Mouse (Mus musculus) liver, adult (tissue): ENCODE data around the gene Olfr63.
"Not testable (repeated sequence)": the region's sequence is repeated elsewhere in the genome, so short reads cannot be mapped to it uniquely, and the experiment has no call there.

Experiments
- GATA4 ChIP-seq: IDR thresholded peaks from 2 replicates; pipeline ENCODE4 v1.6.1; 2014; ENCODE audit warnings: mild to moderate bottlenecking, low read length; ENCODE audit not compliant: insufficient replicate concordance

The Olfr63 gene

DNA sequence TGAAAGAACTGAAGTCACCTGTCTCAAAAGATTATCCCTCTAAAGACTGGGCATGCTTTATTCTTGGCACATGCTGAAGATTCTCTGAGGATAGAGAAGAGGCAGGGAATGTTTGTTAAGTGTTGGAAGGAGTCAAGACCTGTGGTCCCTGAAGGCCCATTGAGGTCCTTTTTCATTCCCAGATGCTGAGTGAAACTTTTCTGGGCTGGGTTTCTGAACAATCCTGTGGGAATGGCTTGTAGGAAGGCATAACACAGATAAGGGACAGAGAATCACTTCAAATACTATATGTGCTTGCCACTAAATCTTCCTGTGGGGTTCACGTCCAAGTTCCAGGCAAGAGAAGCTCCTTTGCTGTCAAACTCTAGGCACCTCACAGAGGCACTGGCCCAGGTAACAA is at the start of gene Olfr63:
TSS of gene Olfr63 (plus strand) at position 301 of the 400 bp plus-strand sequence.
- no peak for TF ChIP-seq GATA4

DNA sequence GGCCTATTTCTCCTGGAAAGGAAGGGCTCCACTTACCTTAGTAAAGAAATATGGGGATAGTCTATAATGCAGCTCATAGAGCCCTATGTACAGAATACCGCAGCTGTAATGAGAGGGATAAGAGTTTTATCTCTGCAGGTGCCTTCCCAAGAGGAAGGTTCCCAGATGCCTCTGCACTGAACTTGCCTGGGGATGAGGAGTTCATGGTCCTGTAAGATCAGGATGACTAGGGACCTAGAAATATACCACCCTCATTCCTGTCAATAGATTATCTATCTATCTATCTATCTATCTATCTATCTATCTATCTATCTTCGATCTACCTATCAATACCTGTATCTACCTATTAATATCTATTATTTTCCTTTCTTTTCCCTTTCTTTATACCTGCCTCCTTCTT is 42.9 kb upstream of the Olfr63 start, which contains the start of gene Olfr1564:
TSS of gene Olfr1564 (minus strand) at position 101 of the 400 bp plus-strand sequence.
- no peak for TF ChIP-seq GATA4

DNA sequence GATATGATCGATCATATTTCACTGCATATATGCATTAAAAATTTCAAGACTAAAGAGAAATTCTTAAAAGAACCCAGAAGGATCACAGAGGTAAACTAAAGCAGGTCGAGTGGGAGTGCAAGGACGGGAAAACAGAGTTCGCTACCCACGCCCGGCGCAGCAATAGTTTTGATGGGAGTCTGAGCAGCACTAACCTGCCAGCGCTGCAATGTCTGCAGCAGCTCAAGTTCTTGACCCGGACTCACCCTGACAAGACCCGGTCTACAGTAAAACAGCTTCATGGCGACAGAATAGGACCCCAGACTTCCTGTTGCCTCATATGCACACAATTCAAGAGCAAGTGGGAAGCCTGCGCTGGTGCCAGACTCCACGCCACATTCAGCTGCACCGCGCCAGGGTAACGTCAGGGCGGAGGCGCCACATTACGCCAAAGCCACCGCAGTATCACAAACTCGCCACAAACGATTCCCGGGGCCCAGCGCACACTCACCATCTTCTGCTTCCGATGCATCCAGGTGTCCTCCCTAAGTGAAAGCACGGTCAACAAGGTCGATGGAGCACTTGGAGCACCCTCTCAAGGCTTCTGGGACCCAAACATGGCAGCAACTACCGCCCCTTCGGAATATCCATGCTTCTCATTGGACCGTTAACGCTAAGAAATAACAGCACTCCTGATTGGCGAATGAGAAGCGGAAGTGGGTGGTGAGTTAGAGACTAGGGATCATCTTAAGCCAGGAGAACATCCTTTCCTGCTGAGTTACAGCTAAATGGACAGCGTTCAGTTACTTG is 9.8 kb upstream of the Olfr63 start, which contains the start of gene Zfp955a:
TSS of gene Zfp955a (minus strand) at position 616 of the 789 bp plus-strand sequence.
- not testable (repeated sequence) for TF ChIP-seq GATA4

DNA sequence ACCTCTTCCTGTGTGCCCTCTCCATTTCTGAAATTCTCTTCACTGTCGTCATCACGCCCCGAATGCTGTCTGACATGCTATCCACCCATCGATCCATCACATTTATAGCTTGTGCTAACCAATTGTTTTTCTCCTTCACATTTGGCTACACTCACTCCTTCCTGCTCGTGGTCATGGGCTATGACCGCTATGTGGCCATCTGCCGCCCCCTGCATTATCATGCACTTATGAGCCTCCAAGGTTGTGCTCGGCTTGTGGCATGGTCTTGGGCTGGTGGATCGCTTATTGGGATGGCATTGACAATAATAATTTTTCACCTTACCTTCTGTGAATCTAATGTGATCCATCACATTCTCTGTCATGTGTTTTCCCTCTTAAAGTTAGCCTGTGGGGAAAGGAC is 4.4 kb downstream of the Olfr63 start:
- TF ChIP-seq GATA4 = no peak

DNA sequence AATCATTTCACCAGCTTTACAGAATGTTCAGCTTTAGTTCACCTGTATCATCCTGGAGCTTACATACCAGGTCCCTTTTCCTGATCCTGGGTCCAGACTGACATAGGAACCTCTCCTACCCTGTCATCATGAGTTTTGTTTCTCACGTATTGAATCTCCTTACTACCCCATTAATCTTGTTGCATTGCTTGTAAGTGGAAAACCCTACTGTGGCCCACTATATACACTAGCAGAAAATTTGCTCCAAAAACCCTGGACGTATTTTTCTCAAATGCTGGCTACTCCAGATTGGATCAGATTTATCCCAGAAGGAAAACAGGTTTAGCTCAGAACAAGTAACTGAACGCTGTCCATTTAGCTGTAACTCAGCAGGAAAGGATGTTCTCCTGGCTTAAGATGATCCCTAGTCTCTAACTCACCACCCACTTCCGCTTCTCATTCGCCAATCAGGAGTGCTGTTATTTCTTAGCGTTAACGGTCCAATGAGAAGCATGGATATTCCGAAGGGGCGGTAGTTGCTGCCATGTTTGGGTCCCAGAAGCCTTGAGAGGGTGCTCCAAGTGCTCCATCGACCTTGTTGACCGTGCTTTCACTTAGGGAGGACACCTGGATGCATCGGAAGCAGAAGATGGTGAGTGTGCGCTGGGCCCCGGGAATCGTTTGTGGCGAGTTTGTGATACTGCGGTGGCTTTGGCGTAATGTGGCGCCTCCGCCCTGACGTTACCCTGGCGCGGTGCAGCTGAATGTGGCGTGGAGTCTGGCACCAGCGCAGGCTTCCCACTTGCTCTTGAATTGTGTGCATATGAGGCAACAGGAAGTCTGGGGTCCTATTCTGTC is 24.8 kb downstream of the Olfr63 start, which contains the start of gene Zfp955b:
TSS of gene Zfp955b (plus strand) at position 506 of the 837 bp plus-strand sequence.
- TF ChIP-seq GATA4 = not testable (repeated sequence)
